Mouse (Mus musculus) ES-Bruce4 (cell line): ENCODE results near the gene Asns.

ENCODE experiments used
- CTCF ChIP-seq: IDR thresholded peaks from one replicate; pipeline ENCODE4 v1.8.1; 2011; ENCODE audit warnings: low read depth, low read length
- EP300 ChIP-seq: IDR thresholded peaks from 2 replicates; pipeline ENCODE4 v1.6.1; 2011; ENCODE audit warnings: low read depth, low read length; ENCODE audit not compliant: insufficient read depth
- POLR2A ChIP-seq: IDR thresholded peaks from one replicate; pipeline ENCODE4 v1.8.1; 2011; ENCODE audit warnings: low read length; ENCODE audit not compliant: insufficient read depth

GRCm38 (mm10) chr6:7714230-7714629 is 21.2 kb upstream of the Asns start:
- TF ChIP-seq EP300, result no peak
- no peak for TF ChIP-seq POLR2A
- TF ChIP-seq CTCF, result no peak
